Mouse (Mus musculus): ENCODE results near the gene Lsr. TPM values are rescaled to one million over a fixed set of nuclear protein-coding genes. Genes with fewer than 3 reads are reported as not detected.
"Not testable (repeated sequence)": the region's sequence is repeated elsewhere in the genome, so short reads cannot be mapped to it uniquely, and the experiment has no call there.

The Lsr gene
- total RNA-seq, 1 experiment from 2014 or later = 1.4 TPM

DNA sequence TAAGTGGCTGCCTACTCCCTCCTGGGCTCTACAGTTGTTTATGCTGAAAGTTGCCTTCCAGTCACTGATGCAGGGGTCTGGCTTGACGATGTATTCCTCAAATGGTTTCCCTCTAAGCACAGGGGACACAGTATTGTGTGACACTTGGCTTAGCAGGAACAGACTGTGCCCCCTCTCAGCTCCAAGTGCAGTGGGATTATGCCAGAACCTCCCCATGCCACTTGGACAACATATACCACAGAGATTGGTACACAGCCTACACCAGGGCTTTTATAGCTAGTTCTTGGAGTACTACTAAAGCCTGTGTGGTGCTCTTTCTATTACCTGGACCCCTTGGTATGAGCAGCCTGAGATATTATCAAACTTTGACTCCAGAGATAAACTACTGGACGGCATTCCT lies 28.6 kb downstream of the Lsr start:
- not testable (repeated sequence) for ATAC-seq (ENCODE audit: extremely low read depth, insufficient number of reproducible peaks, low FRiP score, poor library complexity, severe bottlenecking)

DNA sequence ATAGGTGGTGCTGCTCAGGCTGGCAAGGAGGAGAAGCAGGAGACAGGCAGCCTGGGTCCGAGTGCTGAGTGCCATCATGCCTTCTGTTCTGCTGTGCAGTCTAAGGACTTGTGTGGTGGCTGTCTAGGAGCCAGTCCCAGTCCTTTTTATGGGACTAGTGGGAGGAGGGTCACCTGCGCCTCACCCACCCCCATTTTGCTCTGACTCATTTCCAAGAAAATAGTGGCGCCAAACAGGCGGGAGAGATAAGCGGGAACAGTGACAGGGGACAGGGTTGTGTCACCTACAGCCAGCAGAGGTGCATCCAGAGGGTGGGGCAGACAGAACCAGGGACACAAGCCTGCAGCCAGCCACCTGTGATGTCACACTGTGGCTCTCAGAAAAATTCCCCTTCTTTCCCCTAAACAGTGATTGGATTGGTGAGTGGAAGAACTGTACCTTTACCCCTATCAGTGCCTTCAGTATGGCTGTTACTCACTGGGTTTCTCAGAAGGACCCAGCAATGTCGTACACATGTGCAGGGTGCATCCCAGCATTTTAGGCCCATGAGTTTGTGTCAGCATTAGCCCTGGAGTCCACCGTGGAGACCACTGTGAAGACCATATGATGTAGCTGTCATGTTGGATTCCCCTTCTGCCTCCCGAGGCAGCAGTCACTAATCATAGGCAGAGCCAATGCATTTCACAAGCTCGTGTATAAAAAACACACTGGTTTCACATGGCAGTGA lies 29.2 kb downstream of the Lsr start, which contains the start of gene Hamp:
Gene Hamp, minus strand, starts transcription at position 124 of the 727 bp plus-strand sequence.
- ATAC-seq (ENCODE audit: extremely low read depth, insufficient number of reproducible peaks, low FRiP score, poor library complexity, severe bottlenecking) = no peak

DNA sequence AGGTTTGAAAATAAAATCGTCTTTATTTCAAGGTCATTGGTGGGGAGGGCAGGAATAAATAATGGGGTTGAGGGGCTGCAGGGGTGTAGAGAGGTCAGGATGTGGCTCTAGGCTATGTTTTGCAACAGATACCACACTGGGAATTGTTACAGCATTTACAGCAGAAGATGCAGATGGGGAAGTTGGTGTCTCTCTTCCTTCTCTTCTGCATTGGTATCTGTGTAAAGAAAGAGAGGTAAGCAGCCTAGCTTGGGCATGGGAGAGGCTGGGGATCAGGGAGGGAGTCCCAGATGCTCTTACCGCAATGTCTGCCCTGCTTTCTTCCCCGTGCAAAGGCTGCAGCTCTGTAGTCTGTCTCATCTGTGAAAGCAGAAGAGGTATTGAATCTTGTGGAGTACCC lies 30.9 kb downstream of the Lsr start:
- ATAC-seq (ENCODE audit: extremely low read depth, insufficient number of reproducible peaks, low FRiP score, poor library complexity, severe bottlenecking) = not testable (repeated sequence)

- ATAC-seq (ENCODE audit: extremely low read depth, insufficient number of reproducible peaks, low FRiP score, poor library complexity, severe bottlenecking) = not testable (repeated sequence)
These were observed 33.2 kb downstream of the Lsr start for GRCm38 (mm10) chr7:30940070-30940469.

GRCm38 (mm10) chr7:30935422-30936099 lies 37.7 kb downstream of the Lsr start:
- not testable (repeated sequence) for ATAC-seq (ENCODE audit: extremely low read depth, insufficient number of reproducible peaks, low FRiP score, poor library complexity, severe bottlenecking)

DNA sequence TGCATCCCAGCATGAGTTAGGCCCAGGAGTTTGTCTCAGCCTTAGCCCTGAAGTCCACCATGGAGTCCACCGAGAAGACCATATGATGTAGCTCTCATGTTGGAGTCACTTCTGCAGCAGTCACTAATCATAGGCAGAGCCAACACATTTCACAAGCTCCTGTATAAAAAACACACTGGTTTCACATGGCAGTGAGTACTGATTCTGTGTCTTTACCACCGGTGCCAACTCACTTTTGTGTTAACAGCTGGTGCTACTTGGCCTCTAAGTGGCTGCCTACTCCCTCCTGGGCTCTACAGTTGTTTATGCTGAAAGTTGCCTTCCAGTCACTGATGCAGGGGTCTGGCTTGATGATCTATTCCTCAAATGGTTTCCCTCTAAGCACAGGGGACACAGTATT lies 48.7 kb downstream of the Lsr start, which contains the start of gene Hamp2:
Gene Hamp2, minus strand, starts transcription at position 101 of the 400 bp plus-strand sequence.
- ATAC-seq (ENCODE audit: extremely low read depth, insufficient number of reproducible peaks, low FRiP score, poor library complexity, severe bottlenecking) = not testable (repeated sequence)

- ATAC-seq (ENCODE audit: extremely low read depth, insufficient number of reproducible peaks, low FRiP score, poor library complexity, severe bottlenecking) = no peak
These were observed 49.2 kb downstream of the Lsr start for GRCm38 (mm10) chr7:30924071-30924470.

DNA sequence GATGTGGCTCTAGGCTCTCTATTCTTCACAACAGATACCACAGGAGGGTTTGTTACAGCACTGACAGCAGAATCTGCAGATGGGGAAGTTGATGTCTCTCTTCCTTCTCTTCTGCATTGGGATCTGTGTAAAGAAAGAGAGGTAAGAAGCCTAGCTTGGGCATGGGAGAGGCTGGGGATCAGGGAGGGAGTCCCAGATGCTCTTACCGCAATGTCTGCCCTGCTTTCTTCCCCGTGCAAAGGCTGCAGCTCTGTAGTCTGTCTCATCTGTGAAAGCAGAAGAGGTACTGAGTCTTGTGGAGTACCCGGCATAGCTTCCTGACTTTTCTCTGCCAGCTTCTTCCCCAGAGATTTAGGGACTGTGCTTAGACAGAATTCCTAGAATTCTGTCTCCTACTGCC lies 50.8 kb downstream of the Lsr start:
- ATAC-seq (ENCODE audit: extremely low read depth, insufficient number of reproducible peaks, low FRiP score, poor library complexity, severe bottlenecking) = not testable (repeated sequence)

DNA sequence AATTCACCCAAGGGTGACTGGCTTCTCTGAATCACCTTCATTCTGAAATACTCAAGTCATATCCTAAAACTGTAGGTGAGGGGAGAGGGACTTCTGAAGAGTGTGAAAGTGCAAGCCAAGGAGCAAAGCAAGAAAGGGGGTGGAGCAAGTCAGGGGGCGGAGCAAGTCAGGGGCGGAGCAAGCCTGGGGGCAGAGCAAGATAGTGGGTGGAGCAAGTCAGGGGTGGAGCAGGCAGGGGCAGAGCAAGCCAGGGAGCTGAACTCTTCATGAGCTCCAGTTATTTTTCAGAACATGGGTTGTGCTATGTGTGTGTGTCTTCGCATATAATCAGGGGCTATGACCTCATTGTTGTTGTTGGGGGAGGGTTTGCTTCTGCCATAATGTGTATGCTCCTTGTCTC lies 53.0 kb downstream of the Lsr start:
- ATAC-seq (ENCODE audit: extremely low read depth, insufficient number of reproducible peaks, low FRiP score, poor library complexity, severe bottlenecking) = no peak

DNA sequence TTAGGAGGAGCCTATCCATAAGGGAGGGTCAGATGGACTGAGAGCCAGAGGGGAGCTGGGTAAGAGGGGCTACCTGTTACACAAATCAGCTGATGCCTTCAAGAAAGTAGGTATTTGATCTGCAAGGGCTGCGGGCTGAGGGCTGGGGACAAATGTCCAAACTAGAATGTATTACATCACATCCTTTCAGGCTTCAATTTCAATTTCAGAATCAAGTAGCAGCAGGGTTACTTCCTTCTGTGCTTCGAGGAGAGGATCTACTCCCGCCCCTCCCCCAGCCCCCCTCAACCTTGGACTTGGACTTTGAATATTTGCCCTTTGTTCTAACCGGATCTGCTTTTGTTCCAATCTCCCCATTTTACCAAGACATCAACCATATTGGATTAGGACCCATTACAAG lies 56.0 kb downstream of the Lsr start:
- no peak for ATAC-seq (ENCODE audit: extremely low read depth, insufficient number of reproducible peaks, low FRiP score, poor library complexity, severe bottlenecking)

DNA sequence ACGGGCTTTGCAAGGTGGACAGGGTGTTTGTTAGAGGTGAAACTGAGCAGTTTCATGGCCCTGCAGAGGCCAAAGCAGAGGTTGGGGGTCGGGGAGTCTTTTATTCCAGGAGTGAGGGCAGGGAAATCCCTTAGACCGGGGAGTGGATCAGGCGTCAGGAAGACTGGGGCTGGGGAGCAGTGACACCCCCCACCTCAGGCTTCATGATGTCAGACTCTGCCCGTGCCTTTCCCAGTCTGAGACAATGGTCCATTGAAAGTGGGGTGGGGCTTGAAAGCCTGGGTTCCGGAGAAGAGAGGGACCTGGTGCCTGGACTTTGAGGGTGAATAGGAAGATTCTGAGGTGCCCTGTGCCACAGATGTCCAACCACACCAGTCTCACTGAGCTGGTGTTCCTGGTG lies 56.6 kb downstream of the Lsr start:
- no peak for ATAC-seq (ENCODE audit: extremely low read depth, insufficient number of reproducible peaks, low FRiP score, poor library complexity, severe bottlenecking)

DNA sequence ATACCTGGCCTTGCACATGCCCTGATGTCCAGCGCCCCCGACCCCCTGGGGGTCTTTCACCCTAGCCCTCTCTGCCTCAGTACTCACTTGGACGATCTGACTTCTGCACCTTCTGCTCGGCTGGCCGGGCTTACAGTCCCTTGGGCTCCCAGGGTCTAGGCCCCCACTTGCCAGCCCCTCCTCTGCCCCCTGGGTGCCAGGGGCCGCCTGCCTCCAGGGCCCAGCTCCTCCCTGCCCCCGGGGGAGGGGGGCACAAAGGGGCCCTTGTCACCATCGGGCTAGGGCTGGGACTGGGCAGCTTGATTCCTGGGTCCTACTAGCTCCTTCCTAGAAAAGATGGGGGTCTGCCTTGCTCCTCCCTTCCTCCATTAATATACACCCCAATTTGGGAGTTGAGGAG lies 58.5 kb downstream of the Lsr start, which contains the start of gene Mag:
Gene Mag, minus strand, starts transcription at position 142 of the 400 bp plus-strand sequence.
- no peak for ATAC-seq (ENCODE audit: extremely low read depth, insufficient number of reproducible peaks, low FRiP score, poor library complexity, severe bottlenecking)

- no peak for ATAC-seq (ENCODE audit: extremely low read depth, insufficient number of reproducible peaks, low FRiP score, poor library complexity, severe bottlenecking)
These were observed 63.5 kb downstream of the Lsr start for GRCm38 (mm10) chr7:30909773-30910172.

- ATAC-seq (ENCODE audit: extremely low read depth, insufficient number of reproducible peaks, low FRiP score, poor library complexity, severe bottlenecking) = no peak; the same call in 1 of the 2 replicates
These were observed 64.3 kb downstream of the Lsr start for GRCm38 (mm10) chr7:30908992-30909431.

DNA sequence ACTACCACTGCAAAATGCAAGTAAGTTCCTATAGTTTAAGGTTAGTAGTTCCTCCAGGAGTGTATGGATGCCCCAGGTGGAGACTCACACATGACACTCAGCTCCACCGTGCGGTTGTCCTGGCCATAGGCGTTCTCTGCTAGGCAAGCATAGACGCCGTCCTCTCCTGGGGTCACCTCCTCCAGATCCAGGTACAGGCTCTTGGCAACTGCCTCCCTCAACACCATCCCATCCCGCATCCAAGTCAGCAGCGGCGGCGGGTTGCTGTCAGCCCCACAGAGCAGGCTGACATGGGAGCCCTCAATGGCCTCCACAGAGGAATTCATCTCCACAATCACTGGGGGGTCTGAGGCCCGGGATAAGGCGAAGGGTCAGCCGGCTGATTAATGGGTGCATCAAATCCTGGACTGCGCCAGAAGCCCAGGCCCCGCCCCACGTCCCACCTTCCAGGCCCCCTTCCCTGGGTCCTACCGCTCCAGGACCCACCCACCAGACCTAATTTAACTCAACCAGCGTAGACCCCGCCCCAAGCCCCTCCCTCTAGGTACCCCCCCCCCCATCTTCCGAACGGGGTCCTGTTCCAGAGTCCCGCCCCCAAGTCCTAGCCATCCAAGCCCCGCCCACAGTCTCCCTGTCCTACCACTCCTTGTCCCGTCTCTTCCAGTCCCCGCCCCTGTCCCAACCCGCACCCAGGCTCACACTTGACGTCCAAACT lies 64.8 kb downstream of the Lsr start:
- no peak for ATAC-seq (ENCODE audit: extremely low read depth, insufficient number of reproducible peaks, low FRiP score, poor library complexity, severe bottlenecking)

Other genes with a start within 250 kb of the Lsr start
- 8.3 and 15.1 TPM in 2 replicates for gene Tmem147, start 243.9 kb downstream of the Lsr start, total RNA-seq (2017)
- not detected in 2 replicates for gene Gapdhs, start 229.8 kb downstream of the Lsr start, total RNA-seq (2017)
- 2.0 and 5.8 TPM in 2 replicates for gene Sbsn, start 222.0 kb downstream of the Lsr start, total RNA-seq (2017)
- gene Dmkn, start 209.7 kb downstream of the Lsr start, total RNA-seq (2017) = not detected in 2 replicates
- not detected in 2 replicates for gene Krtdap, start 185.6 kb downstream of the Lsr start, total RNA-seq (2017)
- 0.35 and 0.37 TPM in 2 replicates for gene Ffar2, start 149.7 kb downstream of the Lsr start, total RNA-seq (2017)
- 0.70 and 0.98 TPM in 2 replicates for gene Ffar3, start 117.3 kb downstream of the Lsr start, total RNA-seq (2017)
- gene Ffar1, start 111.9 kb downstream of the Lsr start, total RNA-seq (2017) = 25.6 and 25.8 TPM in 2 replicates
- gene Cd22, start 93.1 kb downstream of the Lsr start, total RNA-seq (2017) = 493 and 656 TPM in 2 replicates
- 0.49 and 0.70 TPM in 2 replicates for gene Mag, start 58.6 kb downstream of the Lsr start, total RNA-seq (2017)
- not detected in 2 replicates for gene Hamp2, start 48.8 kb downstream of the Lsr start, total RNA-seq (2017)
- gene Hamp, start 29.4 kb downstream of the Lsr start, total RNA-seq (2017) = not detected in 2 replicates
- gene Usf2, start 16.7 kb downstream of the Lsr start, total RNA-seq (2017) = 178 and 186 TPM in 2 replicates
- 0.86 and 1.4 TPM in 2 replicates for gene Fam187b, start 326 bp upstream of the Lsr start, total RNA-seq (2017)
- gene Fxyd5, start 69.0 kb upstream of the Lsr start, total RNA-seq (2017) = 1,836 and 1,901 TPM in 2 replicates
- gene Fxyd7, start 78.0 kb upstream of the Lsr start, total RNA-seq (2017) = 0.86 and 2.0 TPM in 2 replicates
- not detected in 2 replicates for gene Fxyd1, start 83.7 kb upstream of the Lsr start, total RNA-seq (2017)
- 0.12 and 1.1 TPM in 2 replicates for gene Lgi4, start 85.9 kb upstream of the Lsr start, total RNA-seq (2017)
- gene Fxyd3, start 103.2 kb upstream of the Lsr start, total RNA-seq (2017) = not detected in 2 replicates
- 1.2 TPM in 1 of 2 replicates, not detected in the other for gene Hpn, start 141.8 kb upstream of the Lsr start, total RNA-seq (2017)
- 2.0 TPM in 1 of 2 replicates, not detected in the other for gene Scn1b, start 153.5 kb upstream of the Lsr start, total RNA-seq (2017)
- gene Gramd1a, start 182.4 kb upstream of the Lsr start, total RNA-seq (2017) = 187 and 202 TPM in 2 replicates

Data from neutrophil, adult 5-6 weeks (primary cell).